Mouse (Mus musculus) olfactory bulb, adult 2 months (tissue): ENCODE data around the gene Rnf11.

Experiments
- CTCF ChIP-seq: fragments of 200-500 bp; IDR thresholded peaks from 2 replicates; pipeline ENCODE4 v1.5.1; 2012; ENCODE audit warnings: low read depth, mild to moderate bottlenecking, low read length, moderate library complexity; ENCODE audit not compliant: insufficient read depth
- POLR2A ChIP-seq: fragments of 200-500 bp; IDR thresholded peaks from 2 replicates; pipeline ENCODE4 v1.6.1; 2012; ENCODE audit warnings: mild to moderate bottlenecking, low read depth, low read length, moderate library complexity; ENCODE audit not compliant: insufficient read depth

DNA sequence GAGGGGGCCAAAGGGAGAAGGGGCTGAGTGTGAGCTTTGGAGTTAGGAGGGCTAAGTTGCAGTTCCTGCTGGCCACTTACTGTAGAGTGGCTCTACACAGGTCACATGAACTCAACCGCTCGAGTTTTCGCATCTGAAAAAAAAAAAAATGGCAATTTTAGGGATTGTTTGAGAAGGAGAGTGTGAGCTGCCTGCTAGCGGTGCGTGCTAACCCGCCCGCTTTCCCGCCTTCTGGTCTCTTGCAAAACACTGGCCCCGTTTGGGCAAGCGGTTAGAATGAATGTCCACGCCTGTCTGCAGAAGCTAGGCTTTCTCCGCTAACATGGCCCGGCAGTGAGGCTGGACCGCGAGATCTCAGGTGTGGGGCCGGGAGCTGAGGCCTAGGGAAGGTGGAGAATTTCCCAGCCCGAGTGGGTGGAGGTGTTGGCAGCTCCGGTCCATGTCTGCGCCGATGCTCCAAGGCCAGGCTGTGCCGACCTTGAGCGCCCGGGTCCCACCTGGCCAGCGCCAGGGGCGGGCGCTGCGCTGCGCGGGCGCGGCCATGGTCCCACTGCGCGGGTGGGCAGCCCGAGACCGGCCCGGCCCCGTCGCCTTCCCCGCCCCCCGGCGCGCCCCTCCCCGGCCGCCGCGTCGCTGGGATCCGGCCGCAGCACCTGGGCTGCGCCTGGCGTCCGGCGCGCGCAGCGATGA, 77.9 kb downstream of the Rnf11 start, which contains the start of gene Ttc39a:
- TF ChIP-seq CTCF (no peak), POLR2A (no peak)
